Mouse (Mus musculus): ENCODE results near the gene Lrrc56. TPM values are rescaled to one million over a fixed set of nuclear protein-coding genes. Genes with fewer than 3 reads are reported as not detected.

Gene Lrrc56
- polyA plus RNA-seq, 1 experiment from 2014 or later, result 10.8 TPM

- Histone ChIP-seq H3K4me3 (peak overlapping the region; percentile 97), H3K36me3 (peaks cover 29% of the 10 kb centered on the region), H3K27me3 (no peaks in the 10 kb centered on the region), H3K4me1 (peaks cover 27% of the 10 kb centered on the region), H3K27ac (peak overlapping the region; percentile 79), H3K9ac (peak overlapping the region; percentile 57), H3K4me2 (replicated peaks) (peak overlapping the region; percentile 94), H3K9me3 (replicated peaks) (no peaks in the 10 kb centered on the region)
- ATAC-seq (ENCODE audit: low FRiP score), result no peak
- WGBS, result under 1% methylated on average over 23 of the region's 23 CpGs
These were observed 452 bp downstream of the Lrrc56 start for GRCm38 (mm10) chr7:141194409-141194808.

GRCm38 (mm10) chr7:141194830-141195229 is 873 bp downstream of the Lrrc56 start:
- Histone ChIP-seq H3K36me3 (peaks cover 25% of the 10 kb centered on the region), H3K4me3 (peak overlapping the region; percentile 97), H3K9ac (peak overlapping the region; percentile 58), H3K27ac (peak overlapping the region; percentile 79), H3K27me3 (no peaks in the 10 kb centered on the region), H3K4me1 (peaks cover 27% of the 10 kb centered on the region), H3K4me2 (replicated peaks) (peak overlapping the region; percentile 94), H3K9me3 (replicated peaks) (no peaks in the 10 kb centered on the region)
- ATAC-seq (ENCODE audit: low FRiP score), result peak; percentile 41
- WGBS, result under 1% methylated on average over 28 of the region's 28 CpGs

- Histone ChIP-seq H3K4me2 (replicated peaks) (no peak overlapping the region), H3K27ac (no peak overlapping the region), H3K4me3 (no peak overlapping the region), H3K9me3 (replicated peaks) (no peaks in the 10 kb centered on the region), H3K27me3 (no peaks in the 10 kb centered on the region), H3K4me1 (peaks cover 27% of the 10 kb centered on the region), H3K9ac (no peak overlapping the region), H3K36me3 (peaks cover 16% of the 10 kb centered on the region)
- 90% methylated on average over 2 of the region's 2 CpGs for WGBS
- ATAC-seq (ENCODE audit: low FRiP score), result no peak
These were observed 1.8 kb downstream of the Lrrc56 start for GRCm38 (mm10) chr7:141195754-141196153.

DNA sequence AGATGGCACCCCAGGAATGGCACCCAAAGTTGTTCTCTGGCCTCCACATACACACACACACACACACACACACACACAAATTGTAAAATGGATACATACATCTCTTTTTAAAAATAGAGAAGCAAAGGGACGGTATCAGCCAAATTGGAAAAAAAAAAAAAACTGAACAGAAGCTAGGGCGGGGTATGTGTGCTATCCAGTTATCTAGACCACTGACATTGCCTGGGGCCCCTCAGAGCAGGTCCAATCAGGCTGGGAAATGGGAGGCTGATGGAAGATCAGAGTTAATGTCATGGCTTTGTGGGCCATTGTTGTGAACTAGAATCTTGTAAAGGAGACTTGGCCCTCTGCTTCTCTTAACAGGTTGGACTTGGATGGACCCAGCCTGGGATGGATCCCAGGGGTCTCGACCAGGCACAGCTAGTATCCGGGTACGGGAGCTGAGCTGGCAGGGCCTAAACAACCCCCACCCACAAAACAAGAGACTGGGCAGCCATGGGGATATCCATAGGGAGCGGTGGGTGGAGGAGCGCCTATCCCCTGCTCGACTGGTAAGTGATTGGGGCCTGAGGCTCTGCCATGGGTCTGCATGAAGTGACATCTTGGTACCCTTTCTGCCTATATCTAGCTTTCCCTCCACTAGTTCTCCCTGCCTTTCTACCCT is 2.8 kb downstream of the Lrrc56 start:
- Histone ChIP-seq H3K27ac (no peak overlapping the region), H3K9me3 (replicated peaks) (no peaks in the 10 kb centered on the region), H3K27me3 (no peaks in the 10 kb centered on the region), H3K4me2 (replicated peaks) (no peak overlapping the region), H3K9ac (no peak overlapping the region), H3K4me3 (no peak overlapping the region), H3K4me1 (peaks cover 25% of the 10 kb centered on the region), H3K36me3 (peaks cover 6% of the 10 kb centered on the region; the same call in 1 of the 2 replicates)
- WGBS, result 88% methylated on average over 8 of the region's 8 CpGs
- ATAC-seq (ENCODE audit: low FRiP score), result no peak

- H3K9ac ChIP-seq, result no peak overlapping the region
- H3K4me2 ChIP-seq (replicated peaks), result no peak overlapping the region
- 93% methylated on average over 4 of the region's 4 CpGs for WGBS
- no peak overlapping the region for H3K27ac ChIP-seq
- no peak for ATAC-seq (ENCODE audit: low FRiP score)
- no peaks in the 10 kb centered on the region for H3K36me3 ChIP-seq
- H3K27me3 ChIP-seq, result no peaks in the 10 kb centered on the region
- H3K4me1 ChIP-seq, result peaks cover 12% of the 10 kb centered on the region
- H3K4me3 ChIP-seq, result no peak overlapping the region
- H3K9me3 ChIP-seq (replicated peaks), result no peaks in the 10 kb centered on the region
These were observed 4.2 kb downstream of the Lrrc56 start for GRCm38 (mm10) chr7:141198121-141198520.

DNA sequence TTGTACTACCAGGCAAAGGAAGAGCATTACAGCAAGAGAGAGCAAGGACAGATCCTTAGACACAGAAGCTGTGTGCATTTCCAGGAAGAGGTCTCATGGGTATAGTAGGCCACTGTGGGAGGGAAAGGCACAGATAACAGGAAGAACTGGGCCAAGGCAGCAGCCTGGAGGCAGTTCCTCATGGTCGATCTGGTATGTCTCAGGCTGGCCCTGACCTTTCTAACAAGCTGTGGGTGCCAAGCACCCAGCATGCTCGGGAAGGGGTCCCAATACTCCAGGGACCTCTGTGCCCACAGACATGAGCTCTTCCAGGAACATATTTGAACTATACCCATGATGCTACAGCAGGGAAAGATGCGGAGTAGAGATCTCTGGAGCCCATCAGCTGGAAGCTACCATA is 10.6 kb downstream of the Lrrc56 start:
- Histone ChIP-seq H3K4me3 (no peak overlapping the region), H3K9ac (no peak overlapping the region), H3K9me3 (replicated peaks) (no peaks in the 10 kb centered on the region), H3K27ac (no peak overlapping the region), H3K4me1 (no peaks in the 10 kb centered on the region), H3K36me3 (0 out of 2 replicates have a peak, but pooled peaks cover 2% of the 10 kb centered on the region), H3K27me3 (no peaks in the 10 kb centered on the region), H3K4me2 (replicated peaks) (no peak overlapping the region)
- no peak for ATAC-seq (ENCODE audit: low FRiP score)
- 75% methylated on average over 3 of the region's 3 CpGs for WGBS

GRCm38 (mm10) chr7:141205504-141205903 is 11.5 kb downstream of the Lrrc56 start:
- Histone ChIP-seq H3K27ac (no peak overlapping the region), H3K4me2 (replicated peaks) (no peak overlapping the region), H3K9me3 (replicated peaks) (no peaks in the 10 kb centered on the region), H3K27me3 (no peaks in the 10 kb centered on the region), H3K9ac (no peak overlapping the region), H3K4me3 (no peak overlapping the region), H3K36me3 (0 out of 2 replicates have a peak, but pooled peaks cover 2% of the 10 kb centered on the region), H3K4me1 (no peaks in the 10 kb centered on the region)
- no peak for ATAC-seq (ENCODE audit: low FRiP score)
- 93% methylated on average over 5 of the region's 5 CpGs for WGBS

DNA sequence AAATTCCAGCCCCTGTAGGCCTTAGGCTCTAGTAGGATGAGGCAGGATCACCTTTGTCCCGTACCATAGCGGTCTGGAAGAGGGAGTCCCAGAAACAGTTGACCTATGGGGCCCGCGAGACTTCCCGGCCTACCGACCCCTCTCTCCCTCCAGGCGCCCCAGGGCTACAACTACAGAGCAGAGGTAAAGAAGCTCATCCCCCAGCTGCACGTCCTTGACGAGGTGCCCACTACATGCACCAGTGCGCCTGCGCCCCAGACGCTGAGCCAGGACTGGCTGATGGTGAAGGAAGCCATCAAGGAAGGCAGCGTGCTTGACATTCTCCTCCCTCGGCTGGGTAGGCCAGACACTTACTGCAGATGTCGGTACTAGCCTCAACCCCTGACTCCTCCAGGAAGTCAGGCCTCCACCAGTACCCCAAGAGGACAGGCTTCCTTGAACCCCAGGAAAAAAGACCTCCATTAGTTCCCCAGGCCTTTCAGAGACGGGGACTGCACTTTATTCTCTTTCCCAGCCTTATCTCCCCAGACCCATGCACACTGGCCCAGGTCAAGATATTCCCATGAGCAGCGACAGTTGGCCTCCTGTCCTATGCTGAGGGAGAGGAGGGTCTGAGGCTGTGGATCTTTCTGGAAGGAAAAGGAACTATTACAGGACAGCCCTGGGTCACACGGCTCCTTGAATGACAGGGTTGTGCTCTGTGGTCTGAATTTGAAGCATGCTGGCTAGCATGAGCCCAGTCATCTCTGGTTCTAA is 12.4 kb downstream of the Lrrc56 start:
- ATAC-seq (ENCODE audit: low FRiP score), result no peak
- Histone ChIP-seq H3K27me3 (no peaks in the 10 kb centered on the region), H3K4me1 (no peaks in the 10 kb centered on the region), H3K36me3 (0 out of 2 replicates have a peak, but pooled peaks cover 2% of the 10 kb centered on the region), H3K9ac (no peak overlapping the region), H3K27ac (no peak overlapping the region), H3K9me3 (replicated peaks) (no peaks in the 10 kb centered on the region), H3K4me3 (no peak overlapping the region), H3K4me2 (replicated peaks) (no peak overlapping the region)
- WGBS, result 97% methylated on average over 18 of the region's 18 CpGs

GRCm38 (mm10) chr7:141209526-141209925 is 15.6 kb downstream of the Lrrc56 start:
- WGBS, result 70% methylated on average over 3 of the region's 3 CpGs
- no peak for ATAC-seq (ENCODE audit: low FRiP score)
- no peak overlapping the region for H3K9ac ChIP-seq
- H3K9me3 ChIP-seq (replicated peaks), result no peaks in the 10 kb centered on the region
- peaks cover 6% of the 10 kb centered on the region for H3K4me1 ChIP-seq
- H3K36me3 ChIP-seq, result no peaks in the 10 kb centered on the region
- no peak overlapping the region for H3K4me3 ChIP-seq
- H3K4me2 ChIP-seq (replicated peaks), result no peak overlapping the region
- no peak overlapping the region for H3K27ac ChIP-seq
- H3K27me3 ChIP-seq, result no peaks in the 10 kb centered on the region

GRCm38 (mm10) chr7:141210137-141210536 is 16.2 kb downstream of the Lrrc56 start:
- 87% methylated on average over 12 of the region's 12 CpGs for WGBS

DNA sequence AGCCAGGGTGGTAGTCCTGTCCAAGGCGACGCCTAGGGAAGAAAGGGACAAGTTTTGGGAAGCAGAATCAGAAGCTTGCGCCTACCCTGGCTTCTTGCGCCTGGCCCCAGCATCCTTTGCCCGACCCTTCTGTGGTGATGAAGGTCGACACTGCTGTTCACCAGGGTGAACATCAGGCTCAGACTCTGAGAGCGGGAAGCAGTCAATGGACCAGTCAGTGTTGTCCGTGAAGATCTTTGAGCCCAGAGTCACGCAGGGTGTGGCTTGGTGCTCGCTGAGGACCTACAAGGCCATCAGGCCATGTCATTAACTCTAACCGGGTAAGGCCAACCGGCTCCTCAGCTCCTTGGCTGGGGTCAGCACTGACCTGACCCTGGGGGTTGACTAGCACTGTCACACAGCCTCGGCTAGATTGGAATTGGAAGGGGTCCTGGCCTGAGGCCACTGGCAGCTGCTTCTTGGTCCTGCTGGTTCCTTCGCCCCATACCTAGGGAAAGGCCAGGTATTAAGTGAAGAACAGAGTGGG is 16.7 kb downstream of the Lrrc56 start:
- H3K36me3 ChIP-seq, result no peaks in the 10 kb centered on the region
- H3K4me1 ChIP-seq, result peaks cover 13% of the 10 kb centered on the region
- H3K4me3 ChIP-seq, result no peak overlapping the region
- no peak overlapping the region for H3K9ac ChIP-seq
- no peak for ATAC-seq (ENCODE audit: low FRiP score)
- no peak overlapping the region for H3K27ac ChIP-seq
- no peaks in the 10 kb centered on the region for H3K27me3 ChIP-seq
- WGBS, result 86% methylated on average over 14 of the region's 14 CpGs
- no peak overlapping the region for H3K4me2 ChIP-seq (replicated peaks)
- no peaks in the 10 kb centered on the region for H3K9me3 ChIP-seq (replicated peaks)

More at GRCm38 (mm10) chr7:141210137-141210536, 16.2 kb downstream of the Lrrc56 start:
- peaks cover 12% of the 10 kb centered on the region for H3K4me1 ChIP-seq
- no peak overlapping the region for H3K9ac ChIP-seq
- no peaks in the 10 kb centered on the region for H3K27me3 ChIP-seq
- H3K4me3 ChIP-seq, result no peak overlapping the region
- H3K9me3 ChIP-seq (replicated peaks), result no peaks in the 10 kb centered on the region
- ATAC-seq (ENCODE audit: low FRiP score), result no peak
- no peak overlapping the region for H3K4me2 ChIP-seq (replicated peaks)
- H3K36me3 ChIP-seq, result no peaks in the 10 kb centered on the region
- H3K27ac ChIP-seq, result no peak overlapping the region

DNA sequence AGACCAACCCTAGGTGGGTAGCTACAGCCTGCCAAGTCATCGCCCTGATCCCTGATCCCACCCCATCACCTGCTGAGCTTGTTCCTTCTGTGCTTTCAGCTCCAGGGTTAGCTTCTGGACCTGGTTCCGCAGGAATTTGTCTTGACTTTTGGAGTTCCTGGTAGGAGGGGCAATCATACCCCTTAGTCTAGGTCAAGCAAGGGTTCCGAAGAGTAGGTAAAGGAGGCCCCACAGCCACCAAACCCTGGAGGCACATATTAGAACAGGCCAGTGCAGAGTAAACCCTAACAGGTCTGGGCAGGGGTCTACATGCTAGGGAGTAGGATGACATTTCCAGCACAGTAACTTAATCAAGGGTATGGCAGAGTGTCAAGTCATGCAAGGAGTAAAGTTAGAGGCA is 19.2 kb downstream of the Lrrc56 start:
- Histone ChIP-seq H3K4me2 (replicated peaks) (no peak overlapping the region), H3K27me3 (no peaks in the 10 kb centered on the region), H3K4me1 (peaks cover 29% of the 10 kb centered on the region), H3K4me3 (no peak overlapping the region), H3K36me3 (peaks cover 9% of the 10 kb centered on the region), H3K27ac (no peak overlapping the region), H3K9ac (no peak overlapping the region), H3K9me3 (replicated peaks) (no peaks in the 10 kb centered on the region)
- 91% methylated on average over 3 of the region's 3 CpGs for WGBS
- ATAC-seq (ENCODE audit: low FRiP score), result no peak

Measured in hindbrain, embryonic 12.5 days (tissue).